Mouse (Mus musculus): ENCODE results near the gene Get4.

Gene Get4

DNA sequence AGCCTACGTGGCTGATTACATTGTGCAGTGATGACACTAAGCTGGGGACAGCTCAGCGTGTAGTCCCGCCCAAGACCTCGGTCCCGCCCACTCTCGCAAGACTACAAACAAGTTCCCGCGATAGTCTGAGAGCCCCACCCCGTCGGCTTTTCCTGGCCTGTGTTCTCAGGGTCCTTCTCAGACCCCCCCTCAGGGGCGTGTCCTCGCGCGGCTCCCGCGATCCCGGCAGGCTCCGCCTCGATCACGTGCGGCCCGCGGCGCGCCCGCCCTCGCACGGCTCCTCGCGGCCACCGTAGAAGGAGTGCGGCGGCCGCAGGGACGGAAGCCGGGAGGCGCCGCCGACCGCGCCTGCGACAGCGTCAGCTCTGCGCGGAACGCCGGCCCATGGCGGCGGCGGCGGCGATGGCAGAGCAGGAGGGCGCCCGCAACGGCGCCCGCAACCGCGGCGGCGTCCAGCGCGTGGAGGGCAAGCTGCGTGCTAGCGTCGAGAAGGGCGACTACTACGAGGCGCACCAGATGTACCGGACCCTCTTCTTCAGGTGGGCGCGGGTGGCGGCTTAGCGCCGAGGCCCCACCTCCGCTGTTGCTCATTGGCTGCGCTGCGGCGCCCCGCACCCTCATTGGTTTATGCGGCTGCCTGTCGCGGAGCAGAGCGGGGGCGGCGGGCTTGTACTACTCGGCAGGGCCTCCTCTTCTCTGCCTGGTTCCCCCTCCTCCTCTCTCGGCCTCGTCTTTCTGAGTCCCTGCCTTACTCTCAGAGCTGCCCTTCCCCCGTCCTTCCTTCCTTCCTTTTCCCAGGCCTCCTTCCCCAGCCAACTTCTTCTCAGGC, at the start of gene Get4:
Gene Get4, plus strand, starts transcription at position 244 of the 829 bp plus-strand sequence.
- 0 out of 2 replicates have a peak, but pooled peaks have one; percentile 4 for TF ChIP-seq GATA4 (IDR thresholded peaks at IDR 0.05; ENCODE audit: insufficient replicate concordance, low read length)

GRCm38 (mm10) chr5:139203312-139203711, 48.8 kb upstream of the Get4 start:
- TF ChIP-seq GATA4 (IDR thresholded peaks at IDR 0.05; ENCODE audit: insufficient replicate concordance, low read length) = no peak

DNA sequence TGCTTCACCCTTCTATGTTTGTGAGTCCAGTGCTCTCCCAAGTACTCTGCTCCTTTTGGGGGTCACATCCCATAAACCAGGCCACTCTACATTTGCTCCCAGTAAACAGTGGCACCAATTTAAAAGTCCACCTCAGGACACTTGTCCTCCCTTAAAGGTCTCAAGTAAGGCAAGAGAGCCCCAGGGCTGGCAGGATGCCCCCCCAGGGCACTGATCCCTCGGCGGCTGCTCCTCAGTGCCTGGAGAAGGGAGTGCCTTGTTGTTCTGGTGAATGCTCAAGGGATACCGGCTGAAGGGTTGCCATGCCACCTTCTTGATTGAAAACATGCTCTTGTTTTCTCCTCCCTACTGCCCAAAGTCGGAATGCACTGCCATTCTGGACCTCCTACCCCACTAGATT, 46.0 kb upstream of the Get4 start:
- TF ChIP-seq GATA4 (IDR thresholded peaks at IDR 0.05; ENCODE audit: insufficient replicate concordance, low read length) = no peak

GRCm38 (mm10) chr5:139206525-139206924, 45.6 kb upstream of the Get4 start:
- no peak for TF ChIP-seq GATA4 (IDR thresholded peaks at IDR 0.05; ENCODE audit: insufficient replicate concordance, low read length)

DNA sequence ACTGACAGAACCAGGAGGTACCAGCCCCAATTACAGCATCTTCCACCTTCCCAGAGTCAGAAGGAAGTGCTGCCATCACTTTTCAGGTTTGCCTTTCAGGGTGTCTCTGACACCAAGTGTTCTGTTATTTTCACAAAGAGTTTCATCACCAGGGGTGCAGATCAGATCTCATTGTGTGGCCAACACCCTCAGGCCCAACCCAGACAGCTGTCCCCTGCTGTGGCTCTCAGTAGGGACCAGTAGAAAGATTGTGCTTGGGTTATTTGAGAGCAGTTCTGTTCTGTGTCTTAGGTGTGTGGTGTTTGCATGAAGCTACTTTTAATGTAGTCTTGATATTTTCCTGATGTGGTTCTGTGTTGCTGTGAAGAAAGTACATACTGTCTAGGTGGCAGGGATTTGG, 43.9 kb upstream of the Get4 start:
- TF ChIP-seq GATA4 (IDR thresholded peaks at IDR 0.05; ENCODE audit: insufficient replicate concordance, low read length) = no peak

GRCm38 (mm10) chr5:139208871-139209684, 43.0 kb upstream of the Get4 start:
- TF ChIP-seq GATA4 (IDR thresholded peaks at IDR 0.05; ENCODE audit: insufficient replicate concordance, low read length) = no peak

- TF ChIP-seq GATA4 (IDR thresholded peaks at IDR 0.05; ENCODE audit: insufficient replicate concordance, low read length) = no peak
These were observed 42.5 kb upstream of the Get4 start for GRCm38 (mm10) chr5:139209685-139210026.

DNA sequence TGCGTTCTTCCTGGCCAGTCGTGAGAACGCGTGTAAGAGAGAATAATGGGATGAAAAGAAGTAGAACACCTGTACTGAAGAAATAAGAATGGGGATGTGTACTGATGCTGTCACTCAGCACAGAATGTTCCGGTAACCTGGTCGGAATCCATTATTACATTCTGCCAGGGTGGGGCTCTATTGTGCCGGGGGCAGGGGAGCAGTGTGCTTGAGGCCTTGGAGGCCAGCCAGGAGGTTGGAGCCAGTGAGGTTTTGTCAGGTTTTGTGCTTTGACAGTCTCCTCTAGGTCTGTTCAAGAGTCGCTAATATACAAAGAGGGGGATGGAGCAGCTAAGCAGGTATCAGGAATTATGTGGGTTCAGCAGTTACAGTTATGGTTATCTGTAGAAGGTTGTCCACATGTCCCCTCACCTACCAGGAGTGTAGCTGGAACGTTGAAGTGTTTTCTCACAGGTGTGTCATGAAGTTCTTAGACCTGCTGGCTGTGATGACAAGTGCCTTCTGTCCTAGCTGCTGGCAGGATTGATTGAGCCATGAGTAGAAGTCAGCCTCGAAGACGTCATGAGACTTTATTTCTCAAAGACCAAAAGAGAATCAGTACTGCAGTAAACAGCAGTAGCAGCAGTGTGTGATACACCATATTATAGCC, 40.3 kb upstream of the Get4 start:
- TF ChIP-seq GATA4 (IDR thresholded peaks at IDR 0.05; ENCODE audit: insufficient replicate concordance, low read length) = no peak

DNA sequence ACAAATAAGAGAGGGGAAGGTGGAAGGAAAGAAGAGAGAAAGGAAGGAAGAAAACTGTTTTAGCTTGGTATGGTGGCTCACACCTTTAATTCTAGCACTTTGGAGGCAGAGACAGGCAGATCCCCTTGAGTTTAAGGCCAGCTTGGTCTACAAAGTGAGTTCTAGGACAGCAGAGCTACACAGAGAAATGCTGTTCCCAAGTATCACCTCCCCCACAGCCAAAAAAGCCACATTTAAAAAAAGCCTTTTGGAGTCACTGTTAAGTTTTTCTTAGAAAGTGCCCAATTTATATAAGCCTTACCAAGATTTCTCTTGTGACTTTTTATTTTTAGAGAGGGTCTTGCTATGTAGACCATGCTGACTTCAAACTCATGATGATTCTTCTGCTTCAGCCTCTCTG, 37.8 kb upstream of the Get4 start:
- TF ChIP-seq GATA4 (IDR thresholded peaks at IDR 0.05; ENCODE audit: insufficient replicate concordance, low read length) = no peak

DNA sequence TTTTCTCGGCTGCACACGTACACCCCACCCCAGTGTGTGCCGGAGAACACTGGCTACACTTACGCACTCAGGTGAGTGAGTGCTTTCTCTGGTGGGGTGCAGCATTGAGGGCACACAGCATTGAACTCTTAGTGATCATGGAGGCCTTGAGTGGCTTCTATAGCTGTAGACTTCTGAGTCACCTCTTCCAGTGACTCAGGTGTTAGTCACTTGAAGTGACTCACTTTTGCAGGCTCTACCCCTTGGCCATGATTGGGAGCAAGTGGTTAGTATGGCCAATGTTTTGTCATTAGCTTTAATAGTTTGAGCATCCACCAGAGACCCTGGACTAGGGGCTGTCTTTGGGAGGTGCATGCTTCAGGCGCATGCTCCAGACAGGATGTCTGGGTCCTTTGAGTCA, 36.9 kb upstream of the Get4 start:
- no peak for TF ChIP-seq GATA4 (IDR thresholded peaks at IDR 0.05; ENCODE audit: insufficient replicate concordance, low read length)

- TF ChIP-seq GATA4 (IDR thresholded peaks at IDR 0.05; ENCODE audit: insufficient replicate concordance, low read length) = no peak
These were observed 36.0 kb upstream of the Get4 start for GRCm38 (mm10) chr5:139216121-139216520.

- no peak for TF ChIP-seq GATA4 (IDR thresholded peaks at IDR 0.05; ENCODE audit: insufficient replicate concordance, low read length)
These were observed 35.4 kb upstream of the Get4 start for GRCm38 (mm10) chr5:139216774-139217173.

GRCm38 (mm10) chr5:139220006-139220515, 32.1 kb upstream of the Get4 start:
- TF ChIP-seq GATA4 (IDR thresholded peaks at IDR 0.05; ENCODE audit: insufficient replicate concordance, low read length) = no peak

DNA sequence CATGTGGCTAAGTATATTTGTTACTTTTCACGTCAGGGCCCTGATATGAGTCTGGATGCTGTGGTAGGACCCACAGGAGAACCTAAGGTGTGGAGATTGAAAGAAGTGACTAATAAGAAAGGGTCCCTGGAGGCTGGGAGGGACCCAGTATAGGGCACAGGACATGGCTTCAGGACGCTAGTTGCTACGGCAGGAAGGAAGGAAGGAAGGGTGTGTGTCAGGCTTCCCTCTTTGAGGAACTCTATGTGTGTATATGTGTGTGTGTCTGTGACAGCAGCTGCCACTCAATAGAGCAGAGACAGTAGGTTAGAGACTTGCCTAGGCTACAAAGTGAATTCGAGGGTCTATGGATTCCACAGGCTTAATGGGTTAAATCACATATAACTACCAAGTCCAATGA, 31.5 kb upstream of the Get4 start:
- no peak for TF ChIP-seq GATA4 (IDR thresholded peaks at IDR 0.05; ENCODE audit: insufficient replicate concordance, low read length)

GRCm38 (mm10) chr5:139223331-139223730, 28.8 kb upstream of the Get4 start:
- TF ChIP-seq GATA4 (IDR thresholded peaks at IDR 0.05; ENCODE audit: insufficient replicate concordance, low read length) = no peak

Measured in liver, adult (tissue).